Mouse (Mus musculus): ENCODE data around the gene Sypl2. TPM values are rescaled to one million over a fixed set of nuclear protein-coding genes. Genes with fewer than 3 reads are reported as not detected.

The Sypl2 gene
- total RNA-seq, 2 experiments from 2014 or later = 2.9 to 3.6 TPM

DNA sequence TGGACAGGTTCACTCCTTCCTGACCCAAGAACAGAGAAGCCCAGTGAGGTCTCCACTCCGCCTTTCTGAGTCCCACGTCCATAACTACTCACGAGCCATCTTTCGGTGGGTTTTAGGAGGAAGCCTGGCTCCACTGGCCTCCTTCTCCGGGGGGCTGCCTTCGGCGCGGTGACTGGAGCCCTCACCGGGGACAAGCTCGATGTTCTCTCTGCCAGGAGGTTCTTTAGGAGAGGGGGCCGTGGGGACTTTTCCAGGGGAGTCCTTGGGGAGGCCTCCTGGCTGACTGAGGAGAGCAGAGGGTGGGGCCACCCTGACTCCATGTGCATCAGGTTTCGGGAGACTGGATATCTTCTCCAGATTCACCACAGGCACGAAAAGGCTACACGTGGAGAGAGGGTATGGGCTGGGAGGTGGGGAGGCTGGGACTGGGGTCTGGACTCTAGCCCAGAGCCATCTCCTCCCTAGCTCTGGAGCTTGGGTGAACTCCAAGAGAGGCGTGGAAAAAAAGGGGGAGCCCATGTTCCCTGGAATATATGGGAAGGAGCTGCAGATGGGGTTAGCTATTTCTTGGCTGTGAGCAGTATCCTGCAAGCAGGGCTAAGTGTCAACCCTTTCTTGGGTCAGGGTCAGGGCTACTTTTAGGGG lies 19.6 kb downstream of the Sypl2 start:
- DNase-seq (ENCODE audit: extremely low spot score in 1 of 2, low spot score in 1 of 2) = no peak

DNA sequence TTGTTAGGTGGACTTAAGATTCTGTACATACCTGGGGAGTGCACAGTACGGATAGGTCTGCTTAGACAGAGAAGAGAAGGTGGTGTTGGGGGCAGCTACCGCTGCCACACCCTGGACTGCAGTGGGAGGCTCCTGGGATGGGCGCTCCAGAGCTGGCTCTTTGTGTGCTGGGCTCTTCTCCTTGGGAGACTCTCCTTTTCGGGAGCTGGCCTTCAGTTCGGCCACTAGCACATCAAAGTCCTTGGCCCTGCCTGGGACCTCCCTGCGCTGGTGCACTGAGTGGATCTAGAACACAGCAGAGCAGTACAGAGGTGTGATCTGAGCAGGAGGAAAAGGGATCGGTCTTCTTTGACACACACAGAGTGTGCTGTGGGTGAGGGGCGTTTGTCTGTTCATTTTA lies 20.8 kb downstream of the Sypl2 start:
- DNase-seq (ENCODE audit: extremely low spot score in 1 of 2, low spot score in 1 of 2) = no peak

- DNase-seq (ENCODE audit: extremely low spot score in 1 of 2, low spot score in 1 of 2) = no peak
These were observed 22.0 kb downstream of the Sypl2 start for GRCm38 (mm10) chr3:108204470-108204869.

- DNase-seq (ENCODE audit: extremely low spot score in 1 of 2, low spot score in 1 of 2) = peak; percentile 68 to 95
These were observed 22.7 kb downstream of the Sypl2 start for GRCm38 (mm10) chr3:108203621-108204325.

DNA sequence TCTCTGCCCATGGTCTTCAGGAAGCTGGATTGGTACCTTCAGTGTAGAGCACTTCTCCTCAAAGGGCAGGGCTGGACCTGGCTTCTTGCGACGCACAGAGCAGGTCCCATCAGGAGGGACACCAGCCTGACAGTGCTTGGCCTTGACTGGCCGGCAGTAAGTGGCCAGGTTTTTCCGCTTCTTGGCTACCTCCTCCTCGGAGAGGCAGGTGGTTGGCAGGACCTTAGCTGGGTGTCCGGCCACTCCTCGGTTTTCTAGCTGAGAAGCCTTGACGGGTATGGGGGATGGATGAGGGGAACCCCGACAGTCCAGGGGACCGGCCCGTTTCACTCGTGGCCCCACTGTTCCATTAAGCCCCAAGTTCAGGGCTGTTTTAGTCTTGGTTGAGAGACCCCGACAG lies 23.2 kb downstream of the Sypl2 start:
- DNase-seq (ENCODE audit: extremely low spot score in 1 of 2, low spot score in 1 of 2) = no peak

DNA sequence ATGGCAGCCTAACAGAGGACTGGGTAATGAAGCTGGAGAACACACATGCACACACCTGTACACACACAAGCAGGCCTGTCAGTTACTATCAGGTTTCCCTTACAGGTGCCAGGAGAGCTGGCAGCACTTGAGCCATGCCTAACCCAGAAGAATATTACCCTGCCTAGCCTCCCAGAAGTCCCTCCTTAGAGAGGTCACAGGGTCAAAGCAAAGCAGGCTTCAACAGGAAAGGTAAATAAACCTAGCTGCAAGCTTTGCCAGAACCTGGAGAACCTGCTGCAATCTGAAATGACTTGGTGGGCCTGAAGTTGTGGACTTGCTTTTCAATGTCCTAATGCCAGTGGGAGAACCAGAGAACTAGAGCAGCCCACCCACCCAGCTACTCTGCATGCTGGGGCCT lies 23.9 kb downstream of the Sypl2 start:
- no peak for DNase-seq (ENCODE audit: extremely low spot score in 1 of 2, low spot score in 1 of 2)

- DNase-seq (ENCODE audit: extremely low spot score in 1 of 2, low spot score in 1 of 2) = peak; percentile 76 to 88
These were observed 25.8 kb downstream of the Sypl2 start, which contains the start of gene Cyb561d1 for GRCm38 (mm10) chr3:108200329-108201323. Cyb561d1 (minus strand) TSS chr3:108201212.

DNA sequence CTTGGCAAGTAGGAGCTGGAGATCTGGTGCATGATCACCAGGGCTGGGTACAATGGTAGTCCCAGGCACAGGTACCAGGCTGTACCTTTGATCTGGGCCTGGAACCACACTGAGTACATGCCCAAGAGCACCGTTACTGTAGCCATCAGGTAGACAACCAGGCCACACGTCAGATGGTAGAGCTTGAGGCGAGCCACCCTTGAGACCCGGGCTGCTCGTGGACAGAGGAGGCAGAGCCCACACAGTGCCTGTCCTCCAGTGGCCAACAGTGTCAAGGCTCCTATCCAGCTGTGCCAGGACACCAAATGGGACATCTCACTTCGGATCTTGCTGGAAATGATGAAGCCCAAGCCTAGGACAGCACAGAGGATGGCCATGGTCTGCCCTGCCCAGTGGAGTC lies 27.2 kb downstream of the Sypl2 start:
- DNase-seq (ENCODE audit: extremely low spot score in 1 of 2, low spot score in 1 of 2) = no peak

- DNase-seq (ENCODE audit: extremely low spot score in 1 of 2, low spot score in 1 of 2) = peak; percentile 67 to 68
These were observed 29.4 kb downstream of the Sypl2 start for GRCm38 (mm10) chr3:108197066-108197497.

DNA sequence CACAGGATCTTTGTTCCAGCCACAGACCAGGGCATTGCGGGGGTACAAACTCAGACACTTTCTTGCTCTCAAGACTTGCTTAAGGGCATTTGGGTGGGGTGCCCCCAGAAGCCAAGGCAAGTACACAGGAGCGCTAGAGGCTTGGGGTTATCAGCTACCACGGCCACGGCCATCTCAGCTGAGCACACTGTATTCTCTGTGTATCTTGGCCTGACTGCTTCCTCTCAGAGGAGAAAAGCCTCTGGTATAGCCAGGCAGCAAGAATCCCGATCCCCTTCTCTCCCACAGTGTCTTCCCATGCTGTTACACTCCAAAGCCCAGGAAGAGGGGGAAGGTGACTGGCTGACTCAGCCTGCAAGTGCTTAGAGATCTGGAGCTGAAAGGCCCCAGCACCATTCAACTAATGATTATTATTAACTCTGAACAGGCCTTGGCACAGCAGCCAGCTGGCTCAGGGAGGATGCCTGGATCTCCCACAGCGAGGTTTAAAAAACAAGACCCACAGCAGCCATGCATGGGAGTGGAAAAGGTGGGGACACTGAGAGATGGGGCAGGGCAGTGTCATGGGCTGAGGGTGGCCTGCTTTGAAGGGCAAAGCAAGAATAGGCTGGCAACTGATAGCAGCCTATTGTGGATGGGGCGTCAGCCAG lies 30.4 kb downstream of the Sypl2 start:
- DNase-seq (ENCODE audit: extremely low spot score in 1 of 2, low spot score in 1 of 2) = peak in 1 of 2 experiments; percentile 56

DNA sequence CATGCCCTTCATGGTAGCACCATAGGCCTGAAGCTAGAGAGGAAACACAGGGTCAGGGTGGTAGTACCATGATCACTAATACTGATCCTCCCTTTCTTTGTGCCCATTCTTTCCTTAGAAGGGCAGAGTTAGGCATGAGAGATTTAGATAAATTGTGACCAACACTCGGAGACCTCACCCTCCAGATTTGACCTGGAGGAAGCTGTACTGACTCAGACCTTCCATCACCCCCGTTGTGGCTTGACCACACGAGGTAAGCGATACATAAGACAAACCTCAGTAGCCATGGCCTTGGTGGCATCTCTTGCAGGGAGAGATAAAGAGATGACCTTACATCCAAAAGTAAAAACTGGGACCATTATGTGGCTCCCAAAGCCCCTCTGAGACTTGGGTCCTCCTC lies 31.2 kb downstream of the Sypl2 start:
- no peak for DNase-seq (ENCODE audit: extremely low spot score in 1 of 2, low spot score in 1 of 2)

DNA sequence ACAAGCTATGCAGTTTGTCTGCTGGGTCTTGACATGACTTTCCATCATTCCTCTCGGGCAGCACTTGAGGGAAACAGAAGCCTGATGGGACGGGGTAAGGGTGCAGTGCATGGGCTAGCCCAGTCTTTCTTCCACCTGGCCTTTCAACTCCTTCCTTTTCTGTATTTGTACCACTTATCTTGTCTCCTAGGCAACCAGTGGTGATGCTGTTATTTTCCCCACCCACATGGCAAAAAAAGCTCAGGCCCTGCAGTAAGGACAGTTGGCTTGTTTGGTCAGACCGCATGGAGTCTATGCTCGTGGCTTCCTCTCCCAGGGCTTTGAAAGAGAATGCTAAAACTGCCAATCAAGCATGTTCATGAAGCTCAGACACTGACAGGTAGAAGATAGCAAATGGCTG lies 32.8 kb downstream of the Sypl2 start:
- DNase-seq (ENCODE audit: extremely low spot score in 1 of 2, low spot score in 1 of 2) = no peak

DNA sequence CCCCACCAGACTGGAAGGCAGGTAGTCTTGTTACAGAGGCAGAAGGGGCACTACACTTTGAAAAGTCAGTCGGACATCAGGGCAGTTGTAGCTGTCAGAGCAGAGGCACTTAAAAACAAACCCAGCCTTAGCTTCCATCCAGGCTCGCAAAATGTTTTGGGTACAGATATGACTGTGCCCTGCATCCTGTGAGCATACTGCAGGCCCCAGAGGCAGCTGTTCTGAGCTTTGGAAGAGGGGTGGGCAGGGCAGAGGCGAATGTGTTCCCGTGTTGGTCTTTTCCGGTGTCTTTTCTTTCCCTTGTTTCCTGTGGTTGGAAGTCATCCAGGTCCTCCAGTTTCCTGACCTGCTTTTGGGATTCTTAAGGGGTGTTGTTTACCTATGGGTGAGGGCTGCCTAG lies 36.6 kb downstream of the Sypl2 start:
- DNase-seq (ENCODE audit: extremely low spot score in 1 of 2, low spot score in 1 of 2) = no peak

DNA sequence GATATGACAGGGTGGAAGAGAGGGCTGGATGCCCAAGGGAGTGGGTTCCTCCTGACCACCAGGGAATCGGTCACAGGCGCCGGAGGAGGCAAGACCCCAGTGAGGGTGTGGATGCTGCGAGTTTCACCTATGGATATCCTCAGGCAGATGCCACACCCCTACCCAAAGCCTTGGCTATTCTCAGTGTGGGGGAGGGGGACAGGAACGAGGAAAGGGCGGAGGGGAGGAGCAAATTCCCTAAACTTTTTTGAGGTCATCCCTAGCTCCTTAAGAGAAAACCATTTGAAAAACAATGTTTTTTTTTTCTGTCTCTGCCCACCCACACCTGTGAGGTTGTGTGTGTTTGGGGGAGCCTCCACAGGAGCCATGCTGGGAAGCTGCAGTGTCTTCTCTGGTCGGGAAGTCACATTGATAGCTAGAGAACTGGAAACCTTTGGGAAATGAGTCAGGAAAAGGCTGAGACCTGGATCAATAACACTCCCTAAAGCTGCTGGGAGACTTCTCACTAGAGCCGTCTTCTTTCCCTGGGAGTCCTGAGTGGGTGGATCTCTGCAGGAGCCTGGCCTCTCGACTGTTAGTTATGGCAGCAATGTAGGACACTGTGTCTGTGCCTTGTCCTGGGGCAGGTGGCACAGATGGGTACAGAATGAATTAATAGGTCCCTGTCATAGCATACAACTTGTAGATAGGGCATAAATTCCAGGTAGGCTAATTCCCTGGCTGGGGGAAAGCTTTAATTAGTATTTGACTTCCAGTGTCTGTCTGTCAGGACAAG lies 37.5 kb downstream of the Sypl2 start:
- peak in 1 of 2 experiments; percentile 5 for DNase-seq (ENCODE audit: extremely low spot score in 1 of 2, low spot score in 1 of 2)

DNA sequence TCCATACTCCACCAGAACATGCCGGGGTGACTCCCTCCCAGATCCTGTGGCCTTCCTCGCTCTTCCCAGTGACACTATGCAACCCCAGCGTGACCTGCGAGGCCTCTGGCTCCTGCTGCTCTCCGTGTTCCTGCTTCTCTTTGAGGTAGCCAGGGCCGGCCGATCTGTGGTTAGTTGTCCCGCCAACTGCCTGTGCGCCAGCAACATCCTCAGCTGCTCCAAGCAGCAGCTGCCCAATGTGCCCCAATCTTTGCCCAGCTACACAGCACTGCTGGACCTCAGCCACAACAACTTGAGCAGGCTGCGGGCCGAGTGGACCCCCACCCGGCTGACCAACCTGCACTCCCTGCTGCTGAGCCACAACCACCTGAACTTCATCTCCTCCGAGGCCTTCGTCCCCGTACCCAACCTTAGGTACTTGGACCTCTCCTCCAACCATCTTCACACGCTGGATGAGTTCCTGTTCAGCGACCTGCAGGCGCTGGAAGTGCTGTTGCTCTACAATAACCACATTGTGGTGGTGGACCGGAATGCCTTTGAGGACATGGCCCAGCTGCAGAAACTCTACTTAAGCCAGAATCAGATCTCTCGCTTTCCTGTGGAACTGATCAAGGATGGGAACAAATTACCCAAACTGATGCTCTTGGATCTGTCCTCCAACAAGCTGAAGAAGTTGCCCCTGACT lies 39.2 kb downstream of the Sypl2 start:
- DNase-seq (ENCODE audit: extremely low spot score in 1 of 2, low spot score in 1 of 2) = peak in 1 of 2 experiments; percentile 7

DNA sequence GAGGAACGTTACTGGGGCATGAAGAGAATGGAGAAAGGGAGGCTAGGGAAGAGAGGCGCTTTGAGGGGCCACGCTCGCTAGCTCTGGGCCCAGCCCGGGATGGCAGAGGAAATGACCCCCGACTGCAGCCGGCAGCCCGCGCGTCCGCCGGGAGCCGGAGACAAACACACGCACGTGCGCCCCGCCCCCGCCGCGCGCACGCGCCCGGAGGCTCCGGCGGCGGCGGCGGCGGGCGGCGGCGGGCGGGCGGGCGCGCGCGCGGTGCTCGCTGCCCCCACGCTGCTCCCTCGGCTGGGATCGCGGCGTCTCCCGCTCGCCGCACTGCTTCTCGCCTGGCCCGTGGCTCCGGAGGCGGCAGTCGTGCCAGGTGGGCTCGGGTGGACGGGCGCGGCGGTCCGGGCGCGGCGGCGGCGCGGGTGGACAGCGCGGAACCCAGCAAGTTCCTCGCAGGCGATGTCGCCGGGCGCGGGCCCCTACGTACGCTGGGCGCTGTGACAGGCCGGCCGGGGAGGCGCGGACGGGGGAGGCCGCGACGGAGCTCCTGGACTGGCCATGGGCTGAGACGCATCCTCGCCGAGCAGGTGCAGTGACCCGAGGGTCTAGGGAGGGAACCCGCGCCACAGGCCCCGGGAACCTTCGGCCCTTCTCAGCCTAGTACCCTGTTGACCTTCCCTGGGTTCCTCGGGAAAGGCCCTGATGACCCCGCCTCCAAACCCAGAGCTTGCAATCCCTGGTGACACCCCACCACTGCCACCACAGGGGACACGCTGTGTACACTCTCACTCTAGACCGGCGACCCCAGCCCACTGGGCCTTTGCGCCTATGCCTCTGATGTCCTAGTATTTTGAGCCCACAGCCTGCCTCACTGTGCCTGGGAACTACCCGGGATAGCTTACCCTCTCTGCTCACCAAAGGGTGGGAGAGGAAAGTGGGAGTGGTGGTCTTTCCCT lies 40.1 kb downstream of the Sypl2 start, which contains the start of gene Amigo1:
TSS of gene Amigo1 (plus strand) at position 238 of the 950 bp plus-strand sequence.
- peak in 1 of 2 experiments; percentile 44 for DNase-seq (ENCODE audit: extremely low spot score in 1 of 2, low spot score in 1 of 2)

GRCm38 (mm10) chr3:108185460-108186097 lies 40.9 kb downstream of the Sypl2 start:
- DNase-seq (ENCODE audit: extremely low spot score in 1 of 2, low spot score in 1 of 2) = no peak

Measured in layer of hippocampus, postnatal 25 days (tissue).